Mouse (Mus musculus) embryonic fibroblast, embryonic 13.5 days (primary cell): ENCODE measurements around the gene Prkacb.

Source experiments
- CTCF ChIP-seq: IDR thresholded peaks from 2 replicates; pipeline ENCODE4 v1.5.1; 2011; ENCODE audit warnings: mild to moderate bottlenecking, control low read depth, low read length, moderate library complexity, borderline replicate concordance; ENCODE audit not compliant: insufficient read depth
- POLR2A ChIP-seq: IDR thresholded peaks from 2 replicates; pipeline ENCODE4 v1.6.1; 2011; ENCODE audit warnings: low read depth, mild to moderate bottlenecking, control low read depth, low read length, moderate library complexity

GRCm38 (mm10) chr3:146854473-146855087, 41.8 kb upstream of the Prkacb start:
- TF ChIP-seq CTCF (no peak), POLR2A (no peak)
